Mouse (Mus musculus) limb, embryonic 14.5 days (tissue): ENCODE data around the gene Phldb1. TPM values are rescaled to one million over a fixed set of nuclear protein-coding genes. Genes with fewer than 3 reads are reported as not detected.
"Not testable (repeated sequence)": the region's sequence is repeated elsewhere in the genome, so short reads cannot be mapped to it uniquely, and the experiment has no call there.

Experiments used
- ATAC-seq: fragments of 200-750 bp; cut with Nextera tagmentation; 2 replicates; pipeline ENCODE4 v1.8.0; 2017; ENCODE audit warnings: low read depth, moderate number of reproducible peaks, moderate TSS enrichment; ENCODE audit not compliant: low FRiP score
- DNase-seq: peaks from one replicate; pipeline ENCODE4 v3.0.0-alpha.2; 2015; ENCODE audit warnings: low spot score
- H3K27ac ChIP-seq: fragments of 300-500 bp; sonication (generic); replicated peaks from 2 replicates; pipeline ENCODE4 v1.5.1; 2014; ENCODE audit warnings: low read depth, mild to moderate bottlenecking, low read length, moderate library complexity, mixed read lengths
- H3K27me3 ChIP-seq: fragments of 300-500 bp; sonication (generic); 2 replicates; pipeline ENCODE4 v1.6.1; 2014; ENCODE audit warnings: low read length, mixed read lengths; ENCODE audit not compliant: control insufficient read depth, insufficient read depth
- H3K36me3 ChIP-seq: fragments of 300-500 bp; sonication (generic); 2 replicates; pipeline ENCODE4 v1.6.1; 2014; ENCODE audit warnings: mild to moderate bottlenecking, low read length, moderate library complexity, mixed read lengths; ENCODE audit not compliant: control insufficient read depth, insufficient read depth
- H3K4me1 ChIP-seq: fragments of 300-500 bp; sonication (generic); 2 replicates; pipeline ENCODE4 v1.6.1; 2014; ENCODE audit warnings: antibody characterized with exemption, low read length, mixed read lengths; ENCODE audit not compliant: control insufficient read depth, insufficient read depth
- H3K4me2 ChIP-seq: fragments of 300-500 bp; sonication (generic); replicated peaks from 2 replicates; pipeline ENCODE4 v1.6.1; 2014; ENCODE audit warnings: low read depth, mild to moderate bottlenecking, low read length, moderate library complexity; ENCODE audit not compliant: severe bottlenecking
- H3K4me3 ChIP-seq: fragments of 300-500 bp; sonication (generic); replicated peaks from 2 replicates; pipeline ENCODE4 v1.5.1; 2014; ENCODE audit warnings: low read length
- H3K9ac ChIP-seq: fragments of 300-500 bp; sonication (generic); 2 replicates; pipeline ENCODE4 v1.6.1; 2014; ENCODE audit warnings: mild to moderate bottlenecking, low read depth, low read length, moderate library complexity; ENCODE audit not compliant: severe bottlenecking
- H3K9me3 ChIP-seq: fragments of 300-500 bp; sonication (generic); 2 replicates; pipeline ENCODE4 v1.6.1; 2016; ENCODE audit warnings: low read length; ENCODE audit not compliant: control insufficient read depth
- POLR2A ChIP-seq: fragments of 200-500 bp; IDR thresholded peaks from 2 replicates; pipeline ENCODE4 v1.8.0; 2012; ENCODE audit warnings: inconsistent platforms, mild to moderate bottlenecking, moderate library complexity, borderline replicate concordance; ENCODE audit not compliant: insufficient read depth, insufficient read length; ENCODE audit errors: extremely low read depth
- WGBS: fragments of 180-500 bp; shearing (Covaris S2); extraction: QIAGEN DNeasy Blood & Tissue Kit; methylation state at CpG from one replicate; pipeline ENCODE4 v1.1.7; 2014; 5-methylcytosine and 5-hydroxymethylcytosine counted together
- polyA plus RNA-seq, 2 experiments: library from polyadenylated mRNA; depleted of rRNA in 1 of 2; stranded (reverse) in 1 of 2; unstranded in 1 of 2; fragments of >200 nt; fragmentation: Nextera tagmentation in 1 of 2; extraction: Ambion mirVana in 1 of 2; gene quantifications; 2 replicates each; pipeline versions ENCODE4 v1.2.1 to v1.2.3; 2012 to 2014

The Phldb1 gene
- polyA plus RNA-seq, 2 experiments, result 36.5 to 85.6 TPM

DNA sequence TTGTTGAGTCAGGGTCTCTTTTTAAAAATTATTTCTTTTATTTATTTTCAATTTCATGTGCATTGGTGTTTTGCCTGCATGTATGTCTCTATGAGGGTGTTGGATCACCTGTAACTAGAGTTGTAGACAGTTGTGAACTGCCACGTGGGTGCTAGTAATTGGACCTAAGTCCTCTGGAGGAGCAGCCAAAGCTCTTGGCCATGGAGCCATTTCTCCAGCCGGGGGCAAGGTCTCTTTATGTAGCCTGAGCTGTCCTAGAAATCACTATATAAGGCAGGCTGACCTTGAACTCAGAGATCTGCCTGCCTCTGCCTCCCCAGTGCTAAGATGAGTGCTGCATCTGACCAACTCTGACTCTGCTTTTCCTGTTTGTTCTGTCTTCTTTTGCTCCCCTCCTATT, 90.8 kb downstream of the Phldb1 start:
- Histone ChIP-seq H3K4me3 (no peak overlapping the region), H3K4me1 (no peaks in the 10 kb centered on the region), H3K36me3 (no peaks in the 10 kb centered on the region), H3K9me3 (no peaks in the 10 kb centered on the region), H3K27ac (no peak overlapping the region), H3K9ac (no peak overlapping the region), H3K4me2 (no peak overlapping the region), H3K27me3 (no peaks in the 10 kb centered on the region)
- ATAC-seq (no peak), DNase-seq (no peak)
- WGBS, result 82% methylated on average over 2 of the region's 2 CpGs
- no peak for TF ChIP-seq POLR2A

GRCm38 (mm10) chr9:44643103-44643502, 91.9 kb downstream of the Phldb1 start:
- H3K27me3 ChIP-seq, result no peaks in the 10 kb centered on the region
- DNase-seq (no peak), ATAC-seq (no peak)
- H3K4me1 ChIP-seq, result no peaks in the 10 kb centered on the region
- no peak overlapping the region for H3K4me3 ChIP-seq
- H3K9me3 ChIP-seq, result no peaks in the 10 kb centered on the region
- no peak for TF ChIP-seq POLR2A
- H3K4me2 ChIP-seq, result no peak overlapping the region
- no peak overlapping the region for H3K9ac ChIP-seq
- peaks cover 8% of the 10 kb centered on the region for H3K36me3 ChIP-seq
- no peak overlapping the region for H3K27ac ChIP-seq
- WGBS, result 94% methylated on average over 7 of the region's 7 CpGs

DNA sequence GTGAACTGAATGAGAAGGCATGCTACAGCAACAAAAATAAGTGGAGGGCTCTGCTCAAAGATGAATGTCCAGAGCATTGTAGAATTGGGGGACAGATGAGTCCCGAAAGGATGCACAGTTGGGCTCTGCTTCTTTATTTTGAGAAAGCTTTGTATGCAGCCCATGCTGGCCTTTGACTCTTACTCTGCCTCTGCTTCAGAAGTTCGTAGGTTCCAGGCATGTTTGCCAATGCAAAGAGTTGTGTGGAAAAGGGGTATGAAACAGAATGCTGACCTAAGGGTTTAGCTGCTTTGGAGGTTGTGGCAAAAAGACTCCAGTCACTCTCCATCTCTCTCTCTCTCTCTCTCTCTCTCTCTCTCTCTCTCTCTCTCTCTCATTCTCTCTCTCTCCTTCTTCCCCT, 93.4 kb downstream of the Phldb1 start:
- no peaks in the 10 kb centered on the region for H3K9me3 ChIP-seq
- H3K27ac ChIP-seq, result no peak overlapping the region
- H3K9ac ChIP-seq, result no peak overlapping the region
- H3K4me3 ChIP-seq, result no peak overlapping the region
- TF ChIP-seq POLR2A, result no peak
- WGBS, result 79% methylated on average over 2 of the region's 2 CpGs
- no peak for DNase-seq
- peaks cover 23% of the 10 kb centered on the region for H3K36me3 ChIP-seq
- H3K4me2 ChIP-seq, result no peak overlapping the region
- H3K27me3 ChIP-seq, result no peaks in the 10 kb centered on the region
- H3K4me1 ChIP-seq, result no peaks in the 10 kb centered on the region
- ATAC-seq, result no peak

DNA sequence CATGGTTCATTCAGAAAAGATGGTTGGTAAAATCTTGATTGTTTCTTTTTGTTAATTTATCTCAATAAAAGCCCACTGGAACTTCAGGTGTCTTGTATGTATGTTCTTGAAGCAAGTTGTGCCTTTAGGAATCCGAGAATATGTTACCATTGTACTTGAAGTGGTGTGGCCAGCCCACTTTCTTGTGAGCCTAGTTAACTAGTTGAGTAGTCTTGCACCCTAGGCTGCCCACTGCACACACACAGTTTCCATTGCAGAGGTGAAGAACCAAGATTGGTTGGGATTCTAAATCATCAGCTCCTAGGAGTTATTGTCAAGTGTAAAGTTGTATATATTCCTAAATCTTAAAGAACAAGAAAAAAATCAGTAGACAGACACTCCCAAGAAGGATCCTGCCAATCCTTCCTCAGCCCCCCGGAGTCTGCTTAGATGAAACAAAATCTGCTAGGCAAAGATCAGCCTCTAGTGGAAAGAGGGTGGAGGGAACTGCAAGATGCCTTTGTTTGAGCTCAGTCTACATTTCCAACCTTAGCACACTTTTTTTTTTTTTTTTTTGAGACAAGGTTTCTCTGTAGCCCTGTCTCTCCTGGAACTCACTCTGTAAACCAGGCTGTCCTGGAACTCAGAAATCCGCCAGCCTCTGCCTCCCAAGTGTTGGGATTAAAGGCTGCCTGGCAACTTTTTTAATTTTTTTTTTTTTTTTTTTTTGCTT, 94.2 kb downstream of the Phldb1 start:
- WGBS, result 90% methylated on average over 3 of the region's 3 CpGs
- Histone ChIP-seq H3K4me3 (no peak overlapping the region), H3K4me1 (no peaks in the 10 kb centered on the region), H3K9me3 (no peaks in the 10 kb centered on the region), H3K36me3 (peaks cover 31% of the 10 kb centered on the region), H3K4me2 (no peak overlapping the region), H3K27me3 (no peaks in the 10 kb centered on the region), H3K9ac (no peak overlapping the region), H3K27ac (no peak overlapping the region)
- TF ChIP-seq POLR2A, result no peak
- ATAC-seq, result no peak
- no peak for DNase-seq

- H3K9me3 ChIP-seq, H3K27ac ChIP-seq, DNase-seq, H3K9ac ChIP-seq, H3K27me3 ChIP-seq, H3K4me3 ChIP-seq, ATAC-seq, H3K4me2 ChIP-seq, H3K4me1 ChIP-seq: not testable (repeated sequence)
- H3K36me3 ChIP-seq, result peaks cover 38% of the 10 kb centered on the region
- 64% methylated on average over 1 of the region's 1 CpGs for WGBS
Observed at GRCm38 (mm10) chr9:44640028-44640427, 95.0 kb downstream of the Phldb1 start.

DNA sequence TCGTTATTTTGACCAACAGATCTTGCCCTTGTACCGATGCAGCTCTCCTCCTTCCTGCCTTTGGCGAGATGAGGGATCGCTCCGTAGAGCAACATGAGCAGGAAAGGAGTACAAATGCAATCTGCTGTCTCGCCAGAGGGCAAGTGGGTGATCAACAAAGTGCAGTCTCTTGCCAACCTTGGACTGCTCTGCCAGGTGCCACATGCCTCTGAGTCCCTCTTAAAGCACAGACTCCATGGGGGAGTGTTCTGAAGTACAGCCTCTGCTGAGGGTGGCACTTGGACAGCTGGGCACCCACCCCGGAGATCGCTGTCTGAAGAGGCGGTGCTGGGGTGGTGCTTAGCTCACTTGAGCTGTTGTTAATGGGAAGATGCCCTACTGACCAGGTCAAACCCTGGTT, 96.3 kb downstream of the Phldb1 start:
- not testable (repeated sequence) for ATAC-seq, H3K4me1 ChIP-seq, H3K9ac ChIP-seq, H3K4me2 ChIP-seq, H3K27me3 ChIP-seq, H3K27ac ChIP-seq, H3K9me3 ChIP-seq, DNase-seq, H3K4me3 ChIP-seq
- WGBS, result 80% methylated on average over 9 of the region's 9 CpGs
- peaks cover 52% of the 10 kb centered on the region for H3K36me3 ChIP-seq
